Mouse (Mus musculus): Measurements from ENCODE around the gene Tbcd. TPM values are rescaled to one million over a fixed set of nuclear protein-coding genes. Genes with fewer than 3 reads are reported as not detected.
"Not testable (repeated sequence)": the region's sequence is repeated elsewhere in the genome, so short reads cannot be mapped to it uniquely, and the experiment has no call there.

The Tbcd gene
- polyA plus RNA-seq, 1 experiment from 2014 or later = 37.1 TPM

GRCm38 (mm10) chr11:121660604-121661003, 208.9 kb downstream of the Tbcd start:
- WGBS = 89% methylated on average over 2 of the region's 2 CpGs
- ATAC-seq (ENCODE audit: borderline replicate concordance, extremely low read depth, low FRiP score, low TSS enrichment); H3K4me2 ChIP-seq; H3K36me3 ChIP-seq; H3K27me3 ChIP-seq; H3K9me3 ChIP-seq; H3K4me3 ChIP-seq; H3K4me1 ChIP-seq; H3K9ac ChIP-seq; H3K27ac ChIP-seq: not testable (repeated sequence)

GRCm38 (mm10) chr11:121661116-121661515, 209.4 kb downstream of the Tbcd start:
- Histone ChIP-seq H3K9me3 (no peaks in the 10 kb centered on the region), H3K36me3 (no peaks in the 10 kb centered on the region), H3K4me1 (no peaks in the 10 kb centered on the region), H3K27ac (no peak overlapping the region), H3K4me2 (no peak overlapping the region), H3K27me3 (no peaks in the 10 kb centered on the region), H3K9ac (no peak overlapping the region), H3K4me3 (no peak overlapping the region)
- WGBS = 89% methylated on average over 2 of the region's 2 CpGs
- ATAC-seq (ENCODE audit: borderline replicate concordance, extremely low read depth, low FRiP score, low TSS enrichment) = no peak

Other genes with a start within 250 kb of the Tbcd start
- gene Hexdc, start 247.5 kb upstream of the Tbcd start, polyA plus RNA-seq (2015; fragmentation: Nextera tagmentation; extraction: Ambion mirVana) = 5.9 and 8.8 TPM in 2 replicates
- gene Ogfod3, start 247.2 kb upstream of the Tbcd start, polyA plus RNA-seq (2015; fragmentation: Nextera tagmentation; extraction: Ambion mirVana) = 25.7 and 27.9 TPM in 2 replicates
- 35.2 and 35.3 TPM in 2 replicates for gene Cybc1, start 222.6 kb upstream of the Tbcd start, polyA plus RNA-seq (2015; fragmentation: Nextera tagmentation; extraction: Ambion mirVana)
- gene Narf, start 214.7 kb upstream of the Tbcd start, polyA plus RNA-seq (2015; fragmentation: Nextera tagmentation; extraction: Ambion mirVana) = 47.7 and 51.9 TPM in 2 replicates
- 7.8 and 8.7 TPM in 2 replicates for gene Foxk2, start 192.0 kb upstream of the Tbcd start, polyA plus RNA-seq (2015; fragmentation: Nextera tagmentation; extraction: Ambion mirVana)
- 93.4 and 98.5 TPM in 2 replicates for gene Wdr45b, start 97.5 kb upstream of the Tbcd start, polyA plus RNA-seq (2015; fragmentation: Nextera tagmentation; extraction: Ambion mirVana)
- 5.3 and 6.0 TPM in 2 replicates for gene Rab40b, start 63.7 kb upstream of the Tbcd start, polyA plus RNA-seq (2015; fragmentation: Nextera tagmentation; extraction: Ambion mirVana)
- 6.1 and 8.0 TPM in 2 replicates for gene Fn3krp, start 30.5 kb upstream of the Tbcd start, polyA plus RNA-seq (2015; fragmentation: Nextera tagmentation; extraction: Ambion mirVana)
- gene Fn3k, start 17.0 kb upstream of the Tbcd start, polyA plus RNA-seq (2015; fragmentation: Nextera tagmentation; extraction: Ambion mirVana) = 0.68 and 1.0 TPM in 2 replicates
- gene Zfp750, start 67.4 kb downstream of the Tbcd start, polyA plus RNA-seq (2015; fragmentation: Nextera tagmentation; extraction: Ambion mirVana) = 0.49 and 0.61 TPM in 2 replicates
- gene B3gntl1, start 221.2 kb downstream of the Tbcd start, polyA plus RNA-seq (2015; fragmentation: Nextera tagmentation; extraction: Ambion mirVana) = 6.9 and 8.0 TPM in 2 replicates
- 27.6 and 28.2 TPM in 2 replicates for gene Metrnl, start 249.6 kb downstream of the Tbcd start, polyA plus RNA-seq (2015; fragmentation: Nextera tagmentation; extraction: Ambion mirVana)

Data from lung, embryonic 15.5 days (tissue).